Mouse (Mus musculus) limb, embryonic 14.5 days (tissue): ENCODE data around the gene Blmh. TPM values are rescaled to one million over a fixed set of nuclear protein-coding genes. Genes with fewer than 3 reads are reported as not detected.
A peak's percentile ranks its signal among the peaks of the same experiment; 100 is the strongest.

Experiments
- ATAC-seq: fragments of 200-750 bp; cut with Nextera tagmentation; 2 replicates; pipeline ENCODE4 v1.8.0; 2017; ENCODE audit warnings: low read depth, moderate number of reproducible peaks, moderate TSS enrichment; ENCODE audit not compliant: low FRiP score
- DNase-seq: peaks from one replicate; pipeline ENCODE4 v3.0.0-alpha.2; 2015; ENCODE audit warnings: low spot score
- H3K27ac ChIP-seq: fragments of 300-500 bp; sonication (generic); replicated peaks from 2 replicates; pipeline ENCODE4 v1.5.1; 2014; ENCODE audit warnings: low read depth, mild to moderate bottlenecking, low read length, moderate library complexity, mixed read lengths
- H3K27me3 ChIP-seq: fragments of 300-500 bp; sonication (generic); 2 replicates; pipeline ENCODE4 v1.6.1; 2014; ENCODE audit warnings: low read length, mixed read lengths; ENCODE audit not compliant: control insufficient read depth, insufficient read depth
- H3K36me3 ChIP-seq: fragments of 300-500 bp; sonication (generic); 2 replicates; pipeline ENCODE4 v1.6.1; 2014; ENCODE audit warnings: mild to moderate bottlenecking, low read length, moderate library complexity, mixed read lengths; ENCODE audit not compliant: control insufficient read depth, insufficient read depth
- H3K4me1 ChIP-seq: fragments of 300-500 bp; sonication (generic); 2 replicates; pipeline ENCODE4 v1.6.1; 2014; ENCODE audit warnings: antibody characterized with exemption, low read length, mixed read lengths; ENCODE audit not compliant: control insufficient read depth, insufficient read depth
- H3K4me2 ChIP-seq: fragments of 300-500 bp; sonication (generic); replicated peaks from 2 replicates; pipeline ENCODE4 v1.6.1; 2014; ENCODE audit warnings: low read depth, mild to moderate bottlenecking, low read length, moderate library complexity; ENCODE audit not compliant: severe bottlenecking
- H3K4me3 ChIP-seq: fragments of 300-500 bp; sonication (generic); replicated peaks from 2 replicates; pipeline ENCODE4 v1.5.1; 2014; ENCODE audit warnings: low read length
- H3K9ac ChIP-seq: fragments of 300-500 bp; sonication (generic); 2 replicates; pipeline ENCODE4 v1.6.1; 2014; ENCODE audit warnings: mild to moderate bottlenecking, low read depth, low read length, moderate library complexity; ENCODE audit not compliant: severe bottlenecking
- H3K9me3 ChIP-seq: fragments of 300-500 bp; sonication (generic); 2 replicates; pipeline ENCODE4 v1.6.1; 2016; ENCODE audit warnings: low read length; ENCODE audit not compliant: control insufficient read depth
- POLR2A ChIP-seq: fragments of 200-500 bp; IDR thresholded peaks from 2 replicates; pipeline ENCODE4 v1.8.0; 2012; ENCODE audit warnings: inconsistent platforms, mild to moderate bottlenecking, moderate library complexity, borderline replicate concordance; ENCODE audit not compliant: insufficient read depth, insufficient read length; ENCODE audit errors: extremely low read depth
- WGBS: fragments of 180-500 bp; shearing (Covaris S2); extraction: QIAGEN DNeasy Blood & Tissue Kit; methylation state at CpG from one replicate; pipeline ENCODE4 v1.1.7; 2014; 5-methylcytosine and 5-hydroxymethylcytosine counted together
- polyA plus RNA-seq, 2 experiments: library from polyadenylated mRNA; depleted of rRNA in 1 of 2; stranded (reverse) in 1 of 2; unstranded in 1 of 2; fragments of >200 nt; fragmentation: Nextera tagmentation in 1 of 2; extraction: Ambion mirVana in 1 of 2; gene quantifications; 2 replicates each; pipeline versions ENCODE4 v1.2.1 to v1.2.3; 2012 to 2014

The Blmh gene
- polyA plus RNA-seq, 2 experiments, result 64.8 to 138 TPM

GRCm38 (mm10) chr11:76997916-76998704, 73.5 kb downstream of the Blmh start, which contains the start of gene Slc6a4:
Slc6a4 (plus strand) TSS chr11:76998603.
- no peak for TF ChIP-seq POLR2A
- Histone ChIP-seq H3K27me3 (peaks cover 29% of the 10 kb centered on the region), H3K4me3 (peak within 1 kb of the TSS; percentile 46), H3K4me1 (peaks cover 9% of the 10 kb centered on the region; the same call in 1 of the 2 replicates), H3K36me3 (no peaks in the 10 kb centered on the region), H3K9ac (peak within 1 kb of the TSS; percentile 40), H3K4me2 (peak within 1 kb of the TSS; percentile 81), H3K9me3 (no peaks in the 10 kb centered on the region), H3K27ac (no peak within 1 kb of the TSS)
- under 1% methylated on average over 38 of the region's 52 CpGs for WGBS
- ATAC-seq (no peak), DNase-seq (peak; percentile 34)

GRCm38 (mm10) chr11:76998705-76999226, 74.2 kb downstream of the Blmh start:
- no peaks in the 10 kb centered on the region for H3K9me3 ChIP-seq
- TF ChIP-seq POLR2A, result no peak
- peak overlapping the region; percentile 81 for H3K4me2 ChIP-seq
- H3K9ac ChIP-seq, result peak overlapping the region; percentile 40; the same call in 1 of the 2 replicates
- H3K27me3 ChIP-seq, result peaks cover 29% of the 10 kb centered on the region
- no peaks in the 10 kb centered on the region for H3K36me3 ChIP-seq
- H3K27ac ChIP-seq, result no peak overlapping the region
- DNase-seq (no peak), ATAC-seq (no peak)
- peak overlapping the region; percentile 46 for H3K4me3 ChIP-seq
- WGBS, result 10% methylated on average over 24 of the region's 24 CpGs
- H3K4me1 ChIP-seq, result peaks cover 9% of the 10 kb centered on the region; the same call in 1 of the 2 replicates

GRCm38 (mm10) chr11:77000741-77001140, 76.1 kb downstream of the Blmh start:
- no peak overlapping the region for H3K4me3 ChIP-seq
- H3K4me1 ChIP-seq, result peaks cover 9% of the 10 kb centered on the region; the same call in 1 of the 2 replicates
- DNase-seq (no peak), ATAC-seq (no peak)
- no peak overlapping the region for H3K9ac ChIP-seq
- no peaks in the 10 kb centered on the region for H3K36me3 ChIP-seq
- H3K9me3 ChIP-seq, result no peaks in the 10 kb centered on the region
- no peak overlapping the region for H3K4me2 ChIP-seq
- no peak overlapping the region for H3K27ac ChIP-seq
- H3K27me3 ChIP-seq, result peaks cover 29% of the 10 kb centered on the region
- no peak for TF ChIP-seq POLR2A
- WGBS, result 51% methylated on average over 5 of the region's 5 CpGs

GRCm38 (mm10) chr11:77002361-77002760, 77.8 kb downstream of the Blmh start:
- H3K4me3 ChIP-seq, result no peak overlapping the region
- H3K9me3 ChIP-seq, result no peaks in the 10 kb centered on the region
- WGBS, result 74% methylated on average over 1 of the region's 1 CpGs
- ATAC-seq (no peak), DNase-seq (no peak)
- no peak overlapping the region for H3K4me2 ChIP-seq
- no peak overlapping the region for H3K27ac ChIP-seq
- H3K9ac ChIP-seq, result no peak overlapping the region
- H3K4me1 ChIP-seq, result peaks cover 12% of the 10 kb centered on the region
- no peak for TF ChIP-seq POLR2A
- no peaks in the 10 kb centered on the region for H3K36me3 ChIP-seq
- peaks cover 19% of the 10 kb centered on the region for H3K27me3 ChIP-seq

GRCm38 (mm10) chr11:77005881-77006280, 81.3 kb downstream of the Blmh start:
- no peaks in the 10 kb centered on the region for H3K27me3 ChIP-seq
- no peak for DNase-seq
- no peak for TF ChIP-seq POLR2A
- H3K27ac ChIP-seq, result no peak overlapping the region
- H3K9me3 ChIP-seq, result no peaks in the 10 kb centered on the region
- H3K9ac ChIP-seq, result no peak overlapping the region
- no peak for ATAC-seq
- H3K36me3 ChIP-seq, result no peaks in the 10 kb centered on the region
- 35% methylated on average over 4 of the region's 4 CpGs for WGBS
- no peak overlapping the region for H3K4me2 ChIP-seq
- no peak overlapping the region for H3K4me3 ChIP-seq
- H3K4me1 ChIP-seq, result peaks cover 3% of the 10 kb centered on the region; the same call in 1 of the 2 replicates
